Mouse (Mus musculus) heart, adult 2 months (tissue): ENCODE results near the gene Polr2a. TPM values are rescaled to one million over a fixed set of nuclear protein-coding genes. Genes with fewer than 3 reads are reported as not detected.

Source experiments
- DNase-seq, 2 experiments: peaks; one replicate each; pipeline ENCODE4 v3.0.0; 2021
- H3K27ac ChIP-seq: fragments of 200-600 bp; 2 replicates; pipeline ENCODE4 v1.8.1; 2022
- H3K27me3 ChIP-seq: fragments of 200-500 bp; 2 replicates; pipeline ENCODE4 v1.6.1; 2012; ENCODE audit warnings: mild to moderate bottlenecking, low read length, inconsistent platforms, mixed read lengths; ENCODE audit not compliant: control insufficient read depth, insufficient read depth
- H3K36me3 ChIP-seq: fragments of 200-500 bp; 2 replicates; pipeline ENCODE4 v1.6.1; 2012; ENCODE audit warnings: low read length, inconsistent platforms; ENCODE audit not compliant: control insufficient read depth, insufficient read depth
- H3K4me1 ChIP-seq: fragments of 200-500 bp; 2 replicates; pipeline ENCODE4 v1.6.1; 2011; ENCODE audit warnings: low read length; ENCODE audit not compliant: control insufficient read depth, insufficient read depth
- H3K4me3 ChIP-seq: fragments of 200-600 bp; 2 replicates; pipeline ENCODE4 v1.8.1; 2022
- H3K79me2 ChIP-seq: fragments of 200-500 bp; replicated peaks from 2 replicates; pipeline ENCODE4 v1.6.1; 2012; ENCODE audit warnings: mild to moderate bottlenecking, inconsistent platforms, low read length, moderate library complexity, mixed read lengths; ENCODE audit not compliant: control insufficient read depth, insufficient read depth
- H3K9ac ChIP-seq: fragments of 200-500 bp; 2 replicates; pipeline ENCODE4 v1.6.1; 2012; ENCODE audit warnings: low read depth, mild to moderate bottlenecking, control low read depth, inconsistent platforms, low read length, mixed read lengths
- CTCF ChIP-seq: fragments of 200-600 bp; IDR thresholded peaks from 2 replicates; pipeline ENCODE4 v1.8.1; 2022; ENCODE audit warnings: antibody characterized with exemption, mild to moderate bottlenecking, moderate library complexity
- EP300 ChIP-seq: fragments of 200-500 bp; IDR thresholded peaks from 2 replicates; pipeline ENCODE4 v1.6.1; 2011; ENCODE audit warnings: low read depth, low read length, control low read depth; ENCODE audit not compliant: insufficient read depth
- POLR2A ChIP-seq: fragments of 200-500 bp; IDR thresholded peaks from 2 replicates; pipeline ENCODE4 v1.6.1; 2011; ENCODE audit warnings: mild to moderate bottlenecking, low read depth, low read length, control low read depth; ENCODE audit not compliant: insufficient read depth
- WGBS: fragments of 180-500 bp; shearing (Covaris S2); methylation state at CpG from one replicate; pipeline ENCODE4 v1.1.7; 2018; 5-methylcytosine and 5-hydroxymethylcytosine counted together
- intact Hi-C: fragments of 180-260 bp; cut with DNase I; formaldehyde crosslinking; loops from one replicate; pipeline ENCODE4 v1.15.1; 2025
- polyA plus RNA-seq: library from polyadenylated mRNA; depleted of rRNA; stranded (reverse); fragments of >200 nt; gene quantifications from 2 replicates; pipeline ENCODE4 v1.2.3, GENCODE M21; 2012
- total RNA-seq, 2 experiments: library from RNA; stranded (reverse); gene quantifications; 2 replicates each; pipeline ENCODE4 v1.2.3; 2021

Gene Polr2a
- total and polyA plus RNA-seq, 3 experiments, result 15.6 to 30.4 (median 25.3) TPM

GRCm38 (mm10) chr11:69803786-69804651 lies 45.6 kb upstream of the Polr2a start:
- H3K79me2 ChIP-seq, result no peaks in the 10 kb centered on the region
- H3K27ac ChIP-seq, result peak overlapping the region; percentile 73
- H3K36me3 ChIP-seq, result no peaks in the 10 kb centered on the region
- TF ChIP-seq EP300 (peak; percentile 19; the same call in 1 of the 2 replicates), CTCF (peak; percentile 94), POLR2A (no peak)
- intact Hi-C loops, result loop anchor here (2.0 kb wide), 4 partner anchors 33 to 73 kb away; partner anchors contain the start of genes Nlgn2 and Polr2a
- peak; percentile 85 to 88 for DNase-seq
- H3K27me3 ChIP-seq, result no peaks in the 10 kb centered on the region
- 1% methylated on average over 60 of the region's 60 CpGs for WGBS
- peak overlapping the region; percentile 69 for H3K9ac ChIP-seq
- H3K4me3 ChIP-seq, result peak overlapping the region; percentile 68
- peaks cover 4% of the 10 kb centered on the region; the same call in 1 of the 2 replicates for H3K4me1 ChIP-seq

- Histone ChIP-seq H3K27ac (peak overlapping the region; percentile 73), H3K36me3 (no peaks in the 10 kb centered on the region), H3K4me3 (peak overlapping the region; percentile 68), H3K4me1 (peaks cover 4% of the 10 kb centered on the region; the same call in 1 of the 2 replicates), H3K79me2 (no peaks in the 10 kb centered on the region), H3K27me3 (no peaks in the 10 kb centered on the region), H3K9ac (peak overlapping the region; percentile 62)
- TF ChIP-seq POLR2A (no peak), EP300 (no peak), CTCF (no peak)
- no peak for DNase-seq
- WGBS, result 5% methylated on average over 12 of the region's 12 CpGs
- intact Hi-C loops, result loop anchor here (2.0 kb wide), 4 partner anchors 33 to 73 kb away; partner anchors contain the start of genes Nlgn2 and Polr2a
Observed at GRCm38 (mm10) chr11:69803328-69803727, 44.9 kb upstream of the Polr2a start.

GRCm38 (mm10) chr11:69802648-69803105 lies 44.2 kb upstream of the Polr2a start:
- peak; percentile 92 to 95 for DNase-seq
- under 1% methylated on average over 33 of the region's 33 CpGs for WGBS
- H3K4me3 ChIP-seq, result peak overlapping the region; percentile 68
- H3K27ac ChIP-seq, result peak overlapping the region; percentile 73
- no peaks in the 10 kb centered on the region for H3K79me2 ChIP-seq
- no peaks in the 10 kb centered on the region for H3K27me3 ChIP-seq
- H3K36me3 ChIP-seq, result no peaks in the 10 kb centered on the region
- TF ChIP-seq POLR2A (peak; percentile 79), CTCF (no peak)
- peaks cover 4% of the 10 kb centered on the region; the same call in 1 of the 2 replicates for H3K4me1 ChIP-seq
- peak overlapping the region; percentile 74 for H3K9ac ChIP-seq
- intact Hi-C loops, result loop anchor here (2.0 kb wide), 4 partner anchors 34 to 74 kb away; partner anchors contain the start of genes Nlgn2 and Polr2a

GRCm38 (mm10) chr11:69801379-69801977 lies 43.0 kb upstream of the Polr2a start, which contains the start of gene Fgf11:
Gene Fgf11 (minus strand): TSS chr11:69801857.
- intact Hi-C loops, result no loop called here
- WGBS, result 4% methylated on average over 33 of the region's 33 CpGs

GRCm38 (mm10) chr11:69800392-69801197 lies 42.2 kb upstream of the Polr2a start:
- 3% methylated on average over 35 of the region's 36 CpGs for WGBS
- peak overlapping the region; percentile 49 for H3K4me3 ChIP-seq
- peak overlapping the region; percentile 55 for H3K9ac ChIP-seq
- H3K27me3 ChIP-seq, result no peaks in the 10 kb centered on the region
- intact Hi-C loops, result no loop called here
- no peak overlapping the region for H3K27ac ChIP-seq
- TF ChIP-seq POLR2A (no peak), CTCF (no peak), EP300 (no peak)
- H3K79me2 ChIP-seq, result no peaks in the 10 kb centered on the region
- peak; percentile 53 to 65 for DNase-seq
- peaks cover 4% of the 10 kb centered on the region; the same call in 1 of the 2 replicates for H3K4me1 ChIP-seq
- no peaks in the 10 kb centered on the region for H3K36me3 ChIP-seq

More at GRCm38 (mm10) chr11:69801379-69801977, 43.0 kb upstream of the Polr2a start, which contains the start of gene Fgf11:
- no peak for DNase-seq
- H3K79me2 ChIP-seq, result no peaks in the 10 kb centered on the region
- TF ChIP-seq EP300 (no peak), CTCF (no peak), POLR2A (no peak)
- H3K9ac ChIP-seq, result peak within 1 kb of the TSS; percentile 74
- peaks cover 4% of the 10 kb centered on the region; the same call in 1 of the 2 replicates for H3K4me1 ChIP-seq
- H3K27me3 ChIP-seq, result no peaks in the 10 kb centered on the region
- H3K4me3 ChIP-seq, result peak within 1 kb of the TSS; percentile 68
- peak within 1 kb of the TSS; percentile 73 for H3K27ac ChIP-seq
- no peaks in the 10 kb centered on the region for H3K36me3 ChIP-seq
